In the genomic region with DNA sequence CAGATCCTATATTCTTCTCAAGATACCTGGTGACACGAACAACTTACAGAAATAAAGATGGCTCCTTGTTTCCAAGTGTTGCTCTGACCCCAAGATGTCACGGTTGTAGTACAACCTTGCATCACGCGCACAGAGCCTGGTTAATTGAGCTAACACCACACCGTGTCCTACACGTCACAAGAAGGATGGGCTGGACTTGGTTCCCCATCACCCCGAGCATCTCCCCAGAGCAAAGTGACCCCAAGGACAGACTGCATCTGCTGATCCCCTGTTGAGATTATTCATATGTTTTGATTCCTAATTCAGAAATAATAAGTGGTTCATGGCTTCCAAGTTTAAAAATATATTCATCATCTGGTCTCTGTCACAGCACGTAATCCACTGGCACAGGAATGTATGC, we compare ENCODE assay signal across 28 mouse cellular contexts.
"Had no signal": no experiment of that assay in that cellular context is flagged by ENCODE, and none has a peak within 500 bp of the region (broad histone marks: within the 10 kb centered on the region; RNA-seq: fewer than 3 reads in every experiment).

No protein-coding gene starts in this region.

- H3K4me1 ChIP-seq: limb, embryonic 12.5 days; limb, embryonic 13.5 days; limb, embryonic 15.5 days; liver, embryonic 12.5 days; liver, embryonic 13.5 days; liver, embryonic 15.5 days; lung, embryonic 15.5 days; midbrain, embryonic 12.5 days; midbrain, embryonic 15.5 days; neural tube, embryonic 12.5 days had no signal

- H3K36me3 ChIP-seq: limb, embryonic 12.5 days; limb, embryonic 13.5 days; limb, embryonic 15.5 days; liver, embryonic 12.5 days; liver, embryonic 13.5 days; liver, embryonic 15.5 days; lung, embryonic 15.5 days; midbrain, embryonic 12.5 days; midbrain, embryonic 13.5 days; midbrain, embryonic 15.5 days; neural tube, embryonic 12.5 days had no signal

- H3K4me3 ChIP-seq: limb, embryonic 10.5 days; limb, embryonic 12.5 days; limb, embryonic 13.5 days; limb, embryonic 15.5 days; liver, embryonic 12.5 days; liver, embryonic 13.5 days; liver, embryonic 15.5 days; lung, embryonic 15.5 days; megakaryocyte, embryonic 14.5 days; midbrain, embryonic 10.5 days; midbrain, embryonic 12.5 days; midbrain, embryonic 13.5 days; midbrain, embryonic 15.5 days; myocyte; neural tube, embryonic 12.5 days had no signal

- H3K27me3 ChIP-seq: lung, embryonic 15.5 days; megakaryocyte, embryonic 14.5 days; midbrain, embryonic 12.5 days; midbrain, embryonic 13.5 days; midbrain, embryonic 15.5 days; neural tube, embryonic 12.5 days had no signal

- H3K27ac ChIP-seq: limb, embryonic 10.5 days; limb, embryonic 12.5 days; limb, embryonic 13.5 days; limb, embryonic 15.5 days; liver, embryonic 12.5 days; liver, embryonic 13.5 days; liver, embryonic 14.5 days; liver, embryonic 15.5 days; lung, embryonic 15.5 days; macrophage; midbrain, embryonic 10.5 days; midbrain, embryonic 12.5 days; midbrain, embryonic 13.5 days; midbrain, embryonic 15.5 days; neural tube, embryonic 12.5 days had no signal

- H3K9ac ChIP-seq: limb, embryonic 12.5 days; limb, embryonic 13.5 days; limb, embryonic 15.5 days; liver, embryonic 12.5 days; liver, embryonic 13.5 days; liver, embryonic 14.5 days; liver, embryonic 15.5 days; liver, postnatal 0 days; lung, embryonic 14.5 days; lung, embryonic 15.5 days; midbrain, embryonic 12.5 days; midbrain, embryonic 13.5 days; midbrain, embryonic 15.5 days; neural tube, embryonic 12.5 days had no signal

- DNase-seq: left cerebral cortex, postnatal 4 days; liver; liver, embryonic 13.5 days; liver, postnatal 0 days; lung, adult 18-20 months; lung, adult 2 months; lung, embryonic 14.5 days; lung, postnatal 10 days; lung, postnatal 14 days; lung, postnatal 36 days; lung, postnatal 4 days; midbrain, embryonic 14.5 days had no signal
